Mouse (Mus musculus): ENCODE results near the gene Ccdc137.

Ccdc137 gene

GRCm38 (mm10) chr11:120458847-120459597 is 1.1 kb downstream of the Ccdc137 start:
- no peak for DNase-seq (ENCODE audit: low spot score in 2 of 2)

GRCm38 (mm10) chr11:120463536-120463935 is 5.6 kb downstream of the Ccdc137 start:
- no peak for DNase-seq (ENCODE audit: low spot score in 2 of 2)

- no peak for DNase-seq (ENCODE audit: low spot score in 2 of 2)
Measured at GRCm38 (mm10) chr11:120464365-120464764, 6.5 kb downstream of the Ccdc137 start.

GRCm38 (mm10) chr11:120465521-120465920 is 7.6 kb downstream of the Ccdc137 start:
- DNase-seq (ENCODE audit: low spot score in 2 of 2): no peak

- DNase-seq (ENCODE audit: low spot score in 2 of 2): peak; percentile 88 to 89
Measured at GRCm38 (mm10) chr11:120467051-120467735, 9.3 kb downstream of the Ccdc137 start, which contains the start of gene Arl16. TSS of gene Arl16 (minus strand) at chr11:120467607.

GRCm38 (mm10) chr11:120467736-120468092 is 9.8 kb downstream of the Ccdc137 start:
- no peak for DNase-seq (ENCODE audit: low spot score in 2 of 2)

- DNase-seq (ENCODE audit: low spot score in 2 of 2): no peak
Measured at GRCm38 (mm10) chr11:120472052-120472451, 14.1 kb downstream of the Ccdc137 start.

- no peak for DNase-seq (ENCODE audit: low spot score in 2 of 2)
Measured at GRCm38 (mm10) chr11:120483448-120483934, 25.6 kb downstream of the Ccdc137 start.

- peak; percentile 74 to 79 for DNase-seq (ENCODE audit: low spot score in 2 of 2)
Measured at GRCm38 (mm10) chr11:120484265-120484981, 26.5 kb downstream of the Ccdc137 start, which contains the start of gene Mrpl12. TSS of gene Mrpl12 (plus strand) at chr11:120484613.

GRCm38 (mm10) chr11:120485251-120485650 is 27.3 kb downstream of the Ccdc137 start:
- DNase-seq (ENCODE audit: low spot score in 2 of 2): no peak

GRCm38 (mm10) chr11:120488516-120488915 is 30.6 kb downstream of the Ccdc137 start:
- no peak for DNase-seq (ENCODE audit: low spot score in 2 of 2)

- DNase-seq (ENCODE audit: low spot score in 2 of 2): peak in 1 of 2 experiments; percentile 56
Measured at GRCm38 (mm10) chr11:120489054-120489761, 31.3 kb downstream of the Ccdc137 start.

GRCm38 (mm10) chr11:120490291-120491046 is 32.6 kb downstream of the Ccdc137 start:
- no peak for DNase-seq (ENCODE audit: low spot score in 2 of 2)

- DNase-seq (ENCODE audit: low spot score in 2 of 2): peak; percentile 76 to 81
Measured at GRCm38 (mm10) chr11:120491317-120492023, 33.6 kb downstream of the Ccdc137 start, which contains the start of gene Slc25a10. TSS of gene Slc25a10 (plus strand) at chr11:120491840.

GRCm38 (mm10) chr11:120492024-120492877 is 34.3 kb downstream of the Ccdc137 start:
- DNase-seq (ENCODE audit: low spot score in 2 of 2): peak in 1 of 2 experiments; percentile 38

- no peak for DNase-seq (ENCODE audit: low spot score in 2 of 2)
Measured at GRCm38 (mm10) chr11:120492878-120493203, 34.9 kb downstream of the Ccdc137 start.

- DNase-seq (ENCODE audit: low spot score in 2 of 2): no peak
Measured at GRCm38 (mm10) chr11:120493351-120493750, 35.4 kb downstream of the Ccdc137 start.

GRCm38 (mm10) chr11:120493911-120494310 is 36.0 kb downstream of the Ccdc137 start:
- no peak for DNase-seq (ENCODE audit: low spot score in 2 of 2)

GRCm38 (mm10) chr11:120497436-120497835 is 39.5 kb downstream of the Ccdc137 start:
- DNase-seq (ENCODE audit: low spot score in 2 of 2): no peak

All from spleen, postnatal 14 days (tissue).